Mouse (Mus musculus): ENCODE results near the gene Vps33a.

DNA sequence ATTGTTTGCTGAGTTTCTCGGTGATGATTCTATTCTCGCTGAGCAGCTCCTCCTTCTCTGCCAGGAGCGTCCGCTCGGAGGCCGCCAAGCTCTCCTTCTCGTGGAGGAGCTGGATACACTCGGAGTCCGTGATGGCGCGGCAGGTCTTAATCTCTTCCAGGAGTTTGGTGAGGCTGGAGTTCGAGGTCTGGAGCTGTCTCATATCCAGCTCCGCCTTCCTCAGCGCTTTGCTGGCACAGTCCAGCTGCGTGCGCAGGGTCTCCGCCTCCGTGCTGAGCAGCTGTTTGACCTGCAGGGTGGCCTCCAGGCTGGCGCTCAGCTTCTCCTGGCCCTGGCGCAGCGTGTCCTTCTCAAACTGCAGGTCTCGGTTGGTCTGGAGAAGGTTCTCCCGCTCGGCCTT lies 41.4 kb upstream of the Vps33a start:
- TF ChIP-seq POLR2A (IDR thresholded peaks at IDR 0.05; ENCODE audit: insufficient read depth, low read length): no peak
- no peak for TF ChIP-seq CTCF (IDR thresholded peaks at IDR 0.05; ENCODE audit: low read depth, low read length)
